Mouse (Mus musculus) heart, embryonic 10.5 days (tissue): ENCODE data around the gene Adam17. TPM values are rescaled to one million over a fixed set of nuclear protein-coding genes. Genes with fewer than 3 reads are reported as not detected.

Source experiments
- DNase-seq: peaks from one replicate; pipeline ENCODE4 v3.0.0-alpha.2; 2017; ENCODE audit warnings: low spot score
- H3K27ac ChIP-seq: fragments of 300-500 bp; sonication (generic); 2 replicates; pipeline ENCODE4 v1.5.1; 2016; ENCODE audit warnings: mild to moderate bottlenecking
- H3K27me3 ChIP-seq: fragments of 300-500 bp; sonication (generic); 2 replicates; pipeline ENCODE4 v1.6.1; 2016; ENCODE audit warnings: mild to moderate bottlenecking; ENCODE audit not compliant: poor library complexity, insufficient read depth, severe bottlenecking
- H3K36me3 ChIP-seq: fragments of 300-500 bp; sonication (generic); 2 replicates; pipeline ENCODE4 v1.6.1; 2016; ENCODE audit warnings: mild to moderate bottlenecking, moderate library complexity
- H3K4me1 ChIP-seq: fragments of 300-500 bp; sonication (generic); 2 replicates; pipeline ENCODE4 v1.6.1; 2016; ENCODE audit warnings: mild to moderate bottlenecking
- H3K4me3 ChIP-seq: fragments of 300-500 bp; sonication (generic); 2 replicates; pipeline ENCODE4 v1.5.1; 2016; ENCODE audit warnings: mild to moderate bottlenecking, moderate library complexity
- H3K9me3 ChIP-seq: fragments of 300-500 bp; sonication (generic); 2 replicates; pipeline ENCODE4 v1.6.1; 2016; ENCODE audit warnings: mild to moderate bottlenecking, moderate library complexity
- WGBS: fragments of 180-500 bp; shearing (Covaris S2); methylation state at CpG from one replicate; pipeline ENCODE4 v1.1.7; 2016; 5-methylcytosine and 5-hydroxymethylcytosine counted together
- polyA plus RNA-seq: library from polyadenylated mRNA; unstranded; fragments of >200 nt; fragmentation: Nextera tagmentation; extraction: Ambion mirVana; gene quantifications from 2 replicates; pipeline ENCODE4 v1.2.1, GENCODE M21; 2016

The Adam17 gene
- polyA plus RNA-seq, 1 experiment from 2014 or later, result 36.3 TPM

GRCm38 (mm10) chr12:21286712-21287650 is 86.5 kb downstream of the Adam17 start:
- no peak for DNase-seq
- 35% methylated on average over 18 of the region's 18 CpGs for WGBS

GRCm38 (mm10) chr12:21286243-21286622 is 87.2 kb downstream of the Adam17 start, which contains the start of gene Itgb1bp1:
Gene Itgb1bp1, minus strand, starts transcription at chr12:21286284.
- Histone ChIP-seq H3K27me3 (no peaks in the 10 kb centered on the region), H3K36me3 (peaks cover 13% of the 10 kb centered on the region), H3K9me3 (no peaks in the 10 kb centered on the region), H3K4me1 (peaks cover 8% of the 10 kb centered on the region; the same call in 1 of the 2 replicates), H3K4me3 (peak within 1 kb of the TSS; percentile 82), H3K27ac (peak within 1 kb of the TSS; percentile 92)
- WGBS, result under 1% methylated on average over 28 of the region's 28 CpGs
- DNase-seq, result peak; percentile 98

More at GRCm38 (mm10) chr12:21286712-21287650, 86.5 kb downstream of the Adam17 start:
- peak overlapping the region; percentile 82 for H3K4me3 ChIP-seq
- no peaks in the 10 kb centered on the region for H3K9me3 ChIP-seq
- peak overlapping the region; percentile 92 for H3K27ac ChIP-seq
- H3K36me3 ChIP-seq, result peaks cover 20% of the 10 kb centered on the region
- H3K27me3 ChIP-seq, result no peaks in the 10 kb centered on the region
- peaks cover 8% of the 10 kb centered on the region; the same call in 1 of the 2 replicates for H3K4me1 ChIP-seq

GRCm38 (mm10) chr12:21285508-21286242 is 87.8 kb downstream of the Adam17 start:
- Histone ChIP-seq H3K4me1 (peaks cover 8% of the 10 kb centered on the region; the same call in 1 of the 2 replicates), H3K27ac (peak overlapping the region; percentile 92), H3K9me3 (no peaks in the 10 kb centered on the region), H3K36me3 (peaks cover 9% of the 10 kb centered on the region), H3K27me3 (no peaks in the 10 kb centered on the region), H3K4me3 (peak overlapping the region; percentile 82)
- 1% methylated on average over 47 of the region's 47 CpGs for WGBS
- DNase-seq, result no peak

- Histone ChIP-seq H3K36me3 (0 out of 2 replicates have a peak, but pooled peaks cover 3% of the 10 kb centered on the region), H3K4me1 (peaks cover 8% of the 10 kb centered on the region; the same call in 1 of the 2 replicates), H3K9me3 (no peaks in the 10 kb centered on the region), H3K27ac (peak within 1 kb of the TSS; percentile 92), H3K27me3 (no peaks in the 10 kb centered on the region), H3K4me3 (peak within 1 kb of the TSS; percentile 82)
- no peak for DNase-seq
- 46% methylated on average over 11 of the region's 11 CpGs for WGBS
Observed at GRCm38 (mm10) chr12:21284761-21285441, 88.5 kb downstream of the Adam17 start, which contains the start of gene Cpsf3. Gene Cpsf3, plus strand, starts transcription at chr12:21285391.

- H3K4me1 ChIP-seq, result no peaks in the 10 kb centered on the region
- 78% methylated on average over 1 of the region's 1 CpGs for WGBS
- H3K27me3 ChIP-seq, result no peaks in the 10 kb centered on the region
- no peak overlapping the region for H3K27ac ChIP-seq
- H3K4me3 ChIP-seq, result no peak overlapping the region
- peaks cover 19% of the 10 kb centered on the region; the same call in 1 of the 2 replicates for H3K36me3 ChIP-seq
- DNase-seq, result no peak
- H3K9me3 ChIP-seq, result no peaks in the 10 kb centered on the region
Observed at GRCm38 (mm10) chr12:21277352-21277864, 96.0 kb downstream of the Adam17 start.

DNA sequence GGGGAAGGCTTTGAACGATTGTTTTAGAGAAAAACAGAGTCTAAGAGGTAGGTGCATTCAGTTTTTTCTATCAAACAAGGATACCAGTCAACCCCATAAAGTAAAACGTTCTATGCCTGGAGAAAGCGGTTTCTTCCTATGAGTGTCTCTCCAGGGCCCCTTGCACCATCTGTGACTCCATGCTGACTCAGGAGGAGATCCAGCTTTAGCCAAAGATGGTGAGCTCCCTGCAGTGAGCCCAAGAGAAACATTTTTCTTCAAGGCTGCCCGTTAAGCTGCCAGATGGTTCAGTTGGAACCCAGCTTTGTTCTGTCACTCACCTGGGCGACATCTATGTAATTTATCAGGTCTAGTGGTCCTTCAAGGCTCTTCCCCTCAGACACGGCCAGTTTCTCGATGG is 99.0 kb downstream of the Adam17 start:
- Histone ChIP-seq H3K4me1 (no peaks in the 10 kb centered on the region), H3K27ac (no peak overlapping the region), H3K27me3 (no peaks in the 10 kb centered on the region), H3K4me3 (no peak overlapping the region), H3K36me3 (peaks cover 46% of the 10 kb centered on the region), H3K9me3 (no peaks in the 10 kb centered on the region)
- DNase-seq, result no peak
- WGBS, result 72% methylated on average over 7 of the region's 7 CpGs

Other genes with a start within 250 kb of the Adam17 start
- 91.9 and 106 TPM in 2 replicates for gene Cpsf3, start 88.2 kb downstream of the Adam17 start, polyA plus RNA-seq
- gene Itgb1bp1, start 87.3 kb downstream of the Adam17 start, polyA plus RNA-seq, result 39.5 and 40.8 TPM in 2 replicates
- 38.9 and 40.8 TPM in 2 replicates for gene Iah1, start 57.2 kb downstream of the Adam17 start, polyA plus RNA-seq
- 634 and 738 TPM in 2 replicates for gene Ywhaq, start 44.0 kb upstream of the Adam17 start, polyA plus RNA-seq